Mouse (Mus musculus) C2C12 (cell line): ENCODE data around the gene Hist2h2aa2.

ENCODE experiments used
- CEBPB ChIP-seq: IDR thresholded peaks from one replicate; pipeline ENCODE4 v1.6.1; 2011; ENCODE audit warnings: low read depth, mild to moderate bottlenecking, control low read depth, moderate library complexity
- CTCF ChIP-seq: IDR thresholded peaks from one replicate; pipeline ENCODE4 v1.5.1; 2011; ENCODE audit not compliant: control insufficient read depth, insufficient read depth, insufficient read length
- FOSL1 ChIP-seq: IDR thresholded peaks from one replicate; pipeline ENCODE4 v1.8.0; 2011; ENCODE audit warnings: mild to moderate bottlenecking, low read length; ENCODE audit not compliant: poor library complexity, insufficient read depth, severe bottlenecking
- MAX ChIP-seq: IDR thresholded peaks from one replicate; pipeline ENCODE4 v1.6.1; 2011; ENCODE audit warnings: mild to moderate bottlenecking, control low read depth
- MYOD1 ChIP-seq: IDR thresholded peaks from one replicate; pipeline ENCODE4 v1.6.1; 2011; ENCODE audit warnings: low read depth; ENCODE audit not compliant: control insufficient read depth, insufficient read length
- MYOG ChIP-seq: IDR thresholded peaks from one replicate; pipeline ENCODE4 v1.6.1; 2011; ENCODE audit not compliant: control insufficient read depth, insufficient read length; ENCODE audit errors: extremely low read depth
- USF1 ChIP-seq: IDR thresholded peaks from one replicate; pipeline ENCODE4 v1.6.1; 2011; ENCODE audit warnings: low read depth, mild to moderate bottlenecking, control low read depth, moderate library complexity

DNA sequence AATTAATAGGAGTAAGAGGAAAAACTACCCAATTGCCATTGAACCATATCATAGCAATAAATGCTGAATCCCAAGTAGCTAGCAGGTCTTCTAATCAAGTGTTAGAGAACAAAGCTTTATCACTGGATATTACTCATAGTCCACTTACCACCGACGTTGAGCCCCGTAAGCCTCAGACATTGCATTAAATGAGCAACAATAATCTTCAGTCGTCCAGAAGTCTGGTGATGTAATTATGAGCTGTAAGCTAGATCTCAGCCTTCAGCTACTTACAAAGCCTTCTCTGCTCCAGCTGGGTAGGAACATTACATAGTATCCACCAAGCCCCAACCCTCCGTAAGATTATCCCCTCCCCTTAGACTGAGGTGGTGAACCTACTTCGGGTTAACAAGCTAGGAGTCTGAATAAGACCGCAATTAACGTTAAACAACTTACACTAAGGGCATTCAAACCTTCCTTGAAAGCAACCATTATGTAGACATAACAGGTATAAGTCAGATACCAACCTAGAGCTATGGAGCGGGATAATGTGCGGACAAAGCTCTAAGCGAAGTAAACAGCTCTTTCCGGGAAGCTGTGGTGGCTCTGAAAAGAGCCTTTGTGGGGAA, 2.1 kb downstream of the Hist2h2aa2 start:
- TF ChIP-seq USF1 (no peak), CTCF (no peak), MYOG (no peak), CEBPB (no peak), MAX (no peak), MYOD1 (no peak), FOSL1 (no peak)
